Mouse (Mus musculus) MEL (cell line): ENCODE measurements around the gene Nxpe5. TPM values are rescaled to one million over a fixed set of nuclear protein-coding genes. Genes with fewer than 3 reads are reported as not detected.
A peak's percentile ranks its signal among the peaks of the same experiment; 100 is the strongest.

Experiments
- DNase-seq: peaks from one replicate; pipeline ENCODE4 v3.0.0; 2011; ENCODE audit warnings: low read depth, low spot score
- H3K27ac ChIP-seq: 2 replicates; pipeline ENCODE4 v1.5.1; 2012; ENCODE audit warnings: low read depth, mild to moderate bottlenecking, control low read depth, low read length, moderate library complexity; ENCODE audit not compliant: control insufficient read depth
- H3K27me3 ChIP-seq, 2 experiments: fragments of 150-350 bp in 1 of 2; sonication (generic) in 1 of 2; 2 replicates each; pipeline ENCODE4 v1.6.1; 2012; ENCODE audit warnings: low read length in 2 of 2, mild to moderate bottlenecking in 2 of 2, improper control_type of control experiment in 1 of 2, moderate library complexity in 1 of 2; ENCODE audit not compliant: insufficient read depth in 2 of 2, control insufficient read depth in 1 of 2
- H3K36me3 ChIP-seq, 2 experiments: 2 replicates each; pipeline ENCODE4 v1.6.1; 2012 to 2014; ENCODE audit warnings: low read length in 2 of 2, improper control_type of control experiment in 1 of 2, inconsistent platforms in 1 of 2, mild to moderate bottlenecking in 1 of 2; ENCODE audit not compliant: insufficient read depth in 2 of 2, control insufficient read depth in 1 of 2
- H3K4me1 ChIP-seq, 2 experiments: fragments of 150-350 bp in 1 of 2; sonication (generic) in 1 of 2; 2 replicates each; pipeline ENCODE4 v1.6.1; 2012; ENCODE audit warnings: low read length in 2 of 2, improper control_type of control experiment in 1 of 2, mild to moderate bottlenecking in 1 of 2; ENCODE audit not compliant: insufficient read depth in 2 of 2, control insufficient read depth in 1 of 2
- H3K4me3 ChIP-seq, 2 experiments: fragments of 150-350 bp in 1 of 2; sonication (generic) in 1 of 2; 2 replicates each; pipeline ENCODE4 v1.5.1; 2012; ENCODE audit warnings: low read depth in 2 of 2, low read length in 2 of 2, mild to moderate bottlenecking in 2 of 2, moderate library complexity in 2 of 2, control low read depth in 1 of 2, improper control_type of control experiment in 1 of 2; ENCODE audit not compliant: control insufficient read depth in 1 of 2, insufficient read depth in 1 of 2
- H3K79me2 ChIP-seq: 2 replicates; pipeline ENCODE4 v1.6.1; 2012; ENCODE audit warnings: mild to moderate bottlenecking, low read length, moderate library complexity; ENCODE audit not compliant: control insufficient read depth, poor library complexity, insufficient read depth
- H3K9ac ChIP-seq: 2 replicates; pipeline ENCODE4 v1.6.1; 2012; ENCODE audit warnings: low read depth, mild to moderate bottlenecking, control low read depth, low read length, moderate library complexity; ENCODE audit not compliant: control insufficient read depth, poor library complexity, severe bottlenecking
- H3K9me3 ChIP-seq: fragments of 150-350 bp; sonication (generic); replicated peaks from 2 replicates; pipeline ENCODE4 v1.6.1; 2012; ENCODE audit warnings: mild to moderate bottlenecking, low read length, improper control_type of control experiment, moderate library complexity; ENCODE audit not compliant: insufficient read depth
- BHLHE40 ChIP-seq: IDR thresholded peaks from 2 replicates; pipeline ENCODE4 v1.6.1; 2012; ENCODE audit warnings: low read depth, mild to moderate bottlenecking, inconsistent platforms, low read length, improper control_type of control experiment, borderline replicate concordance
- CHD1 ChIP-seq: IDR thresholded peaks from 2 replicates; pipeline ENCODE4 v1.6.1; 2012; ENCODE audit warnings: low read depth, mild to moderate bottlenecking, inconsistent platforms, low read length, improper control_type of control experiment
- E2F4 ChIP-seq: IDR thresholded peaks from 2 replicates; pipeline ENCODE4 v1.6.1; 2011; ENCODE audit warnings: low read depth, low read length, improper control_type of control experiment, borderline replicate concordance
- EP300 ChIP-seq, 2 experiments: IDR thresholded peaks; 2 replicates each; pipeline ENCODE4 v1.6.1; 2011; ENCODE audit warnings: improper control_type of control experiment in 2 of 2, low read length in 2 of 2, low read depth in 1 of 2, mild to moderate bottlenecking in 1 of 2
- ETS1 ChIP-seq: IDR thresholded peaks from 2 replicates; pipeline ENCODE4 v1.6.1; 2012; ENCODE audit warnings: low read depth, mild to moderate bottlenecking, inconsistent platforms, low read length, improper control_type of control experiment, moderate library complexity
- GABPA ChIP-seq: IDR thresholded peaks from 2 replicates; pipeline ENCODE4 v1.6.1; 2012; ENCODE audit warnings: low read depth, mild to moderate bottlenecking, inconsistent platforms, low read length, improper control_type of control experiment, moderate library complexity
- HCFC1 ChIP-seq: IDR thresholded peaks from 2 replicates; pipeline ENCODE4 v1.6.1; 2012; ENCODE audit warnings: low read depth, mild to moderate bottlenecking, inconsistent platforms, low read length, improper control_type of control experiment, moderate library complexity
- JUND ChIP-seq: IDR thresholded peaks from 2 replicates; pipeline ENCODE4 v1.6.1; 2011; ENCODE audit warnings: low read depth, mild to moderate bottlenecking, improper control_type of control experiment, low read length
- KAT2A ChIP-seq: conservative IDR thresholded peaks from 2 replicates; pipeline ENCODE4 v1.6.1; 2012; ENCODE audit warnings: low read depth, low read length, improper control_type of control experiment, inconsistent platforms
- MAX ChIP-seq: IDR thresholded peaks from 2 replicates; pipeline ENCODE4 v1.6.1; 2011; ENCODE audit warnings: low read length, improper control_type of control experiment
- MAZ ChIP-seq: IDR thresholded peaks from 2 replicates; pipeline ENCODE4 v1.6.1; 2012; ENCODE audit warnings: low read depth, mild to moderate bottlenecking, inconsistent platforms, low read length, improper control_type of control experiment
- MEF2A ChIP-seq: IDR thresholded peaks from 2 replicates; pipeline ENCODE4 v1.6.1; 2014; ENCODE audit warnings: low read depth, mild to moderate bottlenecking, inconsistent platforms, low read length, improper control_type of control experiment; ENCODE audit not compliant: poor library complexity, insufficient replicate concordance, severe bottlenecking; ENCODE audit errors: extremely low read depth
- MXI1 ChIP-seq: IDR thresholded peaks from 2 replicates; pipeline ENCODE4 v1.6.1; 2011; ENCODE audit warnings: mild to moderate bottlenecking, low read depth, low read length, improper control_type of control experiment
- MYC ChIP-seq: IDR thresholded peaks from 2 replicates; pipeline ENCODE4 v1.6.1; 2011; ENCODE audit warnings: low read depth, mild to moderate bottlenecking, low read length, improper control_type of control experiment, moderate library complexity
- NELFE ChIP-seq: IDR thresholded peaks from 2 replicates; pipeline ENCODE4 v1.6.1; 2011; ENCODE audit warnings: low read depth, low read length, improper control_type of control experiment
- NRF1 ChIP-seq: IDR thresholded peaks from 2 replicates; pipeline ENCODE4 v1.6.1; 2014; ENCODE audit warnings: low read depth, mild to moderate bottlenecking, inconsistent platforms, low read length, improper control_type of control experiment, moderate library complexity; ENCODE audit not compliant: poor library complexity, insufficient read depth, severe bottlenecking
- POLR2AphosphoS2 ChIP-seq: IDR thresholded peaks from 2 replicates; pipeline ENCODE4 v1.6.1; 2011; ENCODE audit warnings: low read length, improper control_type of control experiment
- RAD21 ChIP-seq: IDR thresholded peaks from 2 replicates; pipeline ENCODE4 v1.6.1; 2011; ENCODE audit warnings: mild to moderate bottlenecking, low read depth, low read length, improper control_type of control experiment
- RCOR1 ChIP-seq: IDR thresholded peaks from 2 replicates; pipeline ENCODE4 v1.6.1; 2012; ENCODE audit warnings: low read depth, mild to moderate bottlenecking, inconsistent platforms, low read length, improper control_type of control experiment
- SIN3A ChIP-seq: IDR thresholded peaks from 2 replicates; pipeline ENCODE4 v1.6.1; 2012; ENCODE audit warnings: low read length, improper control_type of control experiment, inconsistent platforms
- TAL1 ChIP-seq: IDR thresholded peaks from 2 replicates; pipeline ENCODE4 v1.6.1; 2012; ENCODE audit warnings: mild to moderate bottlenecking, inconsistent platforms, low read length, moderate library complexity, mixed read lengths
- TBP ChIP-seq: IDR thresholded peaks from 2 replicates; pipeline ENCODE4 v1.8.0; 2011; ENCODE audit warnings: low read depth, low read length, improper control_type of control experiment
- TCF12 ChIP-seq: IDR thresholded peaks from 2 replicates; pipeline ENCODE4 v1.6.1; 2014; ENCODE audit warnings: low read depth, mild to moderate bottlenecking, inconsistent platforms, low read length, improper control_type of control experiment, moderate library complexity
- UBTF ChIP-seq: IDR thresholded peaks from 2 replicates; pipeline ENCODE4 v1.6.1; 2012; ENCODE audit warnings: low read depth, mild to moderate bottlenecking, inconsistent platforms, low read length, improper control_type of control experiment, moderate library complexity, borderline replicate concordance; ENCODE audit not compliant: insufficient read depth
- USF1 ChIP-seq: IDR thresholded peaks from 2 replicates; pipeline ENCODE4 v1.6.1; 2014; ENCODE audit warnings: low read depth, mild to moderate bottlenecking, inconsistent platforms, low read length, improper control_type of control experiment, moderate library complexity
- USF2 ChIP-seq, 2 experiments: IDR thresholded peaks; 2 replicates each; pipeline ENCODE4 v1.6.1; 2011 to 2012; ENCODE audit warnings: improper control_type of control experiment in 2 of 2, low read length in 2 of 2, borderline replicate concordance in 1 of 2, inconsistent platforms in 1 of 2, low read depth in 1 of 2, mild to moderate bottlenecking in 1 of 2; ENCODE audit not compliant: insufficient read depth in 1 of 2
- ZC3H11A ChIP-seq: IDR thresholded peaks from 2 replicates; pipeline ENCODE4 v1.6.1; 2012; ENCODE audit warnings: low read depth, mild to moderate bottlenecking, inconsistent platforms, low read length, improper control_type of control experiment
- ZMIZ1 ChIP-seq: IDR thresholded peaks from 2 replicates; pipeline ENCODE4 v1.6.1; 2012; ENCODE audit warnings: low read depth, mild to moderate bottlenecking, inconsistent platforms, low read length, improper control_type of control experiment, moderate library complexity
- ZNF384 ChIP-seq: IDR thresholded peaks from 2 replicates; pipeline ENCODE4 v1.6.1; 2012; ENCODE audit warnings: low read depth, mild to moderate bottlenecking, inconsistent platforms, low read length, improper control_type of control experiment
- polyA plus RNA-seq, 2 experiments: library from polyadenylated mRNA; stranded (reverse) in 1 of 2; unstranded in 1 of 2; fragments of >175 nt in 1 of 2; fragments of >200 nt in 1 of 2; gene quantifications; 2 replicates each; pipeline versions ENCODE4 v1.2.1 to v1.2.4; 2012; ENCODE audit warnings: low replicate concordance in 2 of 2, low read depth in 1 of 2; ENCODE audit not compliant: insufficient read length in 2 of 2, insufficient read depth in 1 of 2, missing spikeins in 1 of 2
- total RNA-seq: library from RNA; depleted of rRNA; stranded (reverse); fragments of 300-350 nt; gene quantifications from 2 replicates; pipeline ENCODE4 v1.2.3, GENCODE M21; 2012

The Nxpe5 gene
- total and polyA plus RNA-seq, 3 experiments = not detected

DNA sequence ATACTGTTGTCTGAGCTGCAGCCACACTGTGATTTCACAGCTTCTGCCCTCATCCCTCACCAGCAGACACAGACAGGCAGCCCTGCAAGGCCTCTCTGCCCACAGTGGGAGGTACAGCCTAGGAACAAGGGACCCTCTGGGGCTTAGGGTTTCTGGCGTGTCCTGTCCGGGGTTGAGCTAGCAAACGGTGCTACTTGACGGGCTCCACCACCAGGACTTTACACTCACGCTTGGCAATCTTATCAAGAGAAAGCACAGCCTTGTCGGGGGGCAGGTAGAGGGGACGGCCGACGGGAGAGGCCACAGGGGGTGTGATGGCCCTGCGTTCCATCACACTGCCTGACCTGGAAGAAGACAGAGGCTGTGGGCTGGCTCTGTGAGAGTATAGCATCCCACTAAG lies 34.4 kb downstream of the Nxpe5 start:
- TF ChIP-seq UBTF = 0 out of 2 replicates have a peak, but pooled peaks have one; percentile 40
- TF ChIP-seq TCF12 = peak; percentile 38; the same call in 1 of the 2 replicates
- TF ChIP-seq RAD21 = no peak
- TF ChIP-seq EP300 (IDR thresholded peaks at IDR 0.05; ENCODE audit: low read depth in 1 of 2, low read length in 2 of 2) = peak in 1 of 2 experiments; percentile 32; a peak in 1 of 4 replicates
- TF ChIP-seq KAT2A = no peak
- TF ChIP-seq GABPA = no peak
- no peak for TF ChIP-seq E2F4
- H3K27me3 ChIP-seq = no peaks in the 10 kb centered on the region
- no peaks in the 10 kb centered on the region for H3K9me3 ChIP-seq
- H3K79me2 ChIP-seq = peaks cover 48% of the 10 kb centered on the region
- H3K4me1 ChIP-seq = peaks cover 12 to 69% of the 10 kb centered on the region in 2 experiments
- peaks cover 3 to 62% of the 10 kb centered on the region in 2 experiments; a peak in 3 of 4 replicates for H3K36me3 ChIP-seq
- H3K4me3 ChIP-seq = peak overlapping the region; percentile 23 to 35; a peak in 3 of 4 replicates
- peak; percentile 37 for DNase-seq
- H3K9ac ChIP-seq = peak overlapping the region; percentile 93
- H3K27ac ChIP-seq = peak overlapping the region; percentile 100

DNA sequence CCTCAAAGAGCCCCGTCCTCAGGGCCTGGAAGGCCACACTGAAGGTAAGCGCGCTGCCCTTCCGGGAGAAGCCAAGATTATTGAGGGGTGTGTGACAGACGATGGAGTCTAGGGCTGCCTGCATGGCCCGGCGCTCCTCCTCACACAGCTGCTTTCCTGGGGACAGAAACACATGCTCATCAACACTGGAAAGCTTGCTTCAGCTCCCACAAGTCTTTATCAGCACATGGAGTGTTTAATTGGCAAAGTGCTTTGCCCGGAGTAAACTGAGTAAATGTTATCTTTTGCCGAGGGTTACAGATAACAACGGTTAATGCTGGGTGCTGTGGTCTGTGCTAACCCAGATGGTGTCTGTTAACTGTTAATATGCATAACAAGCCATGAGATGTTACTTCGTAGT lies 35.1 kb downstream of the Nxpe5 start:
- peaks cover 48% of the 10 kb centered on the region for H3K79me2 ChIP-seq
- peaks cover 3 to 63% of the 10 kb centered on the region in 2 experiments; a peak in 3 of 4 replicates for H3K36me3 ChIP-seq
- H3K9me3 ChIP-seq = no peaks in the 10 kb centered on the region
- peak overlapping the region; percentile 100 for H3K27ac ChIP-seq
- peak overlapping the region in 1 of 2 experiments; percentile 68; a peak in 3 of 4 replicates for H3K4me3 ChIP-seq
- peak; percentile 87 for DNase-seq
- H3K27me3 ChIP-seq = no peaks in the 10 kb centered on the region
- H3K9ac ChIP-seq = peak overlapping the region; percentile 93
- H3K4me1 ChIP-seq = peaks cover 12 to 70% of the 10 kb centered on the region in 2 experiments
- peak; percentile 86 for TF ChIP-seq TBP
- peak; percentile 72 for TF ChIP-seq TAL1
- TF ChIP-seq SIN3A = peak; percentile 99
- peak; percentile 65 for TF ChIP-seq NELFE
- no peak; the same call in 1 of the 2 replicates for TF ChIP-seq USF1
- TF ChIP-seq MEF2A = peak; percentile 60; the same call in 1 of the 2 replicates
- no peak for TF ChIP-seq GABPA
- no peak for TF ChIP-seq ZC3H11A
- peak; percentile 99 to 100 for TF ChIP-seq EP300 (IDR thresholded peaks at IDR 0.05; ENCODE audit: low read depth in 1 of 2, low read length in 2 of 2)
- TF ChIP-seq MAX = peak; percentile 97
- peak; percentile 77 for TF ChIP-seq BHLHE40
- peak; percentile 100 for TF ChIP-seq ETS1
- peak; percentile 98 for TF ChIP-seq MXI1
- TF ChIP-seq TCF12 = peak; percentile 97
- TF ChIP-seq NRF1 = no peak
- peak; percentile 61; the same call in 1 of the 2 replicates for TF ChIP-seq ZMIZ1
- TF ChIP-seq KAT2A = 0 out of 2 replicates have a peak, but pooled peaks have one; percentile 35
- TF ChIP-seq CHD1 = peak; percentile 35; the same call in 1 of the 2 replicates
- TF ChIP-seq USF2 (IDR thresholded peaks at IDR 0.05; ENCODE audit: borderline replicate concordance in 1 of 2, insufficient read depth in 1 of 2, low read depth in 1 of 2, low read length in 2 of 2) = no peak
- TF ChIP-seq UBTF = no peak
- no peak for TF ChIP-seq JUND
- peak; percentile 73 for TF ChIP-seq MAZ
- peak; percentile 68 for TF ChIP-seq HCFC1
- no peak for TF ChIP-seq ZNF384
- peak; percentile 95 for TF ChIP-seq RCOR1
- TF ChIP-seq MYC = peak; percentile 99
- no peak for TF ChIP-seq E2F4
- TF ChIP-seq POLR2AphosphoS2 = peak; percentile 70; the same call in 1 of the 2 replicates
